ENCODE assay signal across 12 mouse cellular contexts in the genomic region with DNA sequence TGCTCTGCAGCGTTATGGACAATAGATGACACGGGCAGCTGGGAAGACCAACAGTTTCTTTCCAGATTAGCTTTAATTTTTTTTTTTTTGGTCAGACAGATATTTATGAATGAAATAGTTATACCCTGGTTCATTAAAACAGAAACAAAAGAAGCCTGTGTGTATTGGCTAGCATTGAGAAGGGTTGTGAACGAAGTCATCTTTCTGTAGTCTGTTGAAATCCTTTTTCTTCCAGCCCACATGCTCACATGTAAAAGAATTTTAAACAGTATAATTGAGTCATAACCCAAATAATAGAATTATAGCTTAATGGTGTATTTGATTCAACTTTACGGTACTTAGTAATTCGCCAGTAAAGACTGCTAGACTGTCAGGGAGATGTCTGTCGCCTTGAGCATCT.
"Had no signal": no experiment of that assay in that cellular context is flagged by ENCODE, and none has a peak within 500 bp of the region (broad histone marks: within the 10 kb centered on the region; RNA-seq: fewer than 3 reads in every experiment).

No protein-coding gene starts in this region.

- ATAC-seq: lung, postnatal 0 days had no signal

- H3K27ac ChIP-seq: left cerebral cortex, adult 2 months; limb, embryonic 10.5 days; liver, embryonic 15.5 days had no signal

- H3K27me3 ChIP-seq: liver, embryonic 15.5 days had no signal

- H3K4me3 ChIP-seq: left cerebral cortex, adult 2 months; limb, embryonic 10.5 days; liver, embryonic 15.5 days had no signal

- H3K9ac ChIP-seq: liver, embryonic 15.5 days had no signal

- H3K9me3 ChIP-seq: limb, embryonic 10.5 days; liver, embryonic 15.5 days had no signal

- DNase-seq: kidney, adult 8-10 months; kidney, postnatal 25 days; lung, adult 2 months; lung, postnatal 36 days; right cerebral cortex, adult 18-20 months; right cerebral cortex, postnatal 25 days; thymus, postnatal 4 days had no signal

- H3K4me2 ChIP-seq: liver, embryonic 11.5 days; liver, embryonic 15.5 days had no signal
